Mouse (Mus musculus): ENCODE measurements at regions not wholly inside any gene's neighbourhood (a gene's known extent, or its start where the extent isn't known, plus 50 kb on each side); places are given as distances from the start of the nearest gene placed in this dataset.

GRCm38 (mm10) chr12:106939381-106939780 lies 549.1 kb upstream of the 3110018I06Rik start:
- TF ChIP-seq CTCF (IDR thresholded peaks at IDR 0.05; ENCODE audit: low read depth) (no peak), EP300 (IDR thresholded peaks at IDR 0.05; ENCODE audit: low read depth) (no peak)

All from liver, postnatal 0 days (tissue).